In genomic region chr5:117482013-117482412, GRCm38 (mm10) we compare ENCODE assay signal across 14 mouse cellular contexts.
"Had no signal": no experiment of that assay in that cellular context is flagged by ENCODE, and none has a peak within 500 bp of the region (broad histone marks: within the 10 kb centered on the region; RNA-seq: fewer than 3 reads in every experiment).

No protein-coding gene starts in this region.

- DNase-seq: kidney, adult 18-20 months; kidney, postnatal 14 days; lung, adult 2 months; lung, postnatal 4 days; right cerebral cortex, adult 18-20 months; right cerebral cortex, postnatal 25 days; thymus, postnatal 36 days had no signal

- H3K27ac ChIP-seq: limb, embryonic 10.5 days; liver, embryonic 15.5 days; neural tube, embryonic 15.5 days had no signal

- H3K9ac ChIP-seq: liver, embryonic 15.5 days; neural tube, embryonic 15.5 days had no signal

- H3K4me1 ChIP-seq: limb, embryonic 10.5 days; liver, embryonic 15.5 days; megakaryocyte, embryonic 14.5 days; neural tube, embryonic 15.5 days had no signal

- H3K9me3 ChIP-seq: limb, embryonic 10.5 days; liver, embryonic 15.5 days; megakaryocyte, embryonic 14.5 days; neural tube, embryonic 15.5 days had no signal

- H3K4me2 ChIP-seq: liver, embryonic 11.5 days; liver, embryonic 15.5 days; neural tube, embryonic 15.5 days had no signal

- ATAC-seq: lung, postnatal 0 days had no signal

- H3K27me3 ChIP-seq: liver, embryonic 15.5 days; neural tube, embryonic 15.5 days had no signal

- H3K36me3 ChIP-seq: limb, embryonic 10.5 days; liver, embryonic 15.5 days; neural tube, embryonic 15.5 days had no signal

- H3K4me3 ChIP-seq: limb, embryonic 10.5 days; liver, embryonic 15.5 days; megakaryocyte, embryonic 14.5 days; myocyte; neural tube, embryonic 15.5 days had no signal
